Mouse (Mus musculus): ENCODE results near the gene Phf14.

DNA sequence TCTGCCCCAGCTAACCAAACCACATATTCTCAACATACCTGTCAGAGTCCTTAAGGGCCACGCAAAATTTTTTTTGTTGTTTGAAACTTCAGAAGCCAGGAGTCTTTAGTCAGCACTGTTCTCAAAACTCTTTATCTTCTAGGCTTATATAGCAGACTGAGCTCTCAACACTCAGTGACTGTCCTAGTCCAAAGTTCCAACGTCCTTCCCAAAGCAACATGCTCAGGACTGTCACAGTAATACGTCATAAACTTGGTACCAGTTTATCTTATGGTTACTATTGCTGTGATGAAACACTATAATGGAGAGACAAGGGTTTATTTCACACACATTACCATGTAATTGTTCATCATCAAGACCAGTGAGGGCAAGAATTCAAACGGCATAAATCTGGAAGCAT lies 113.9 kb downstream of the Phf14 start:
- no peak for TF ChIP-seq CTCF (IDR thresholded peaks at IDR 0.05; ENCODE audit: low read depth)
- no peak for TF ChIP-seq EP300 (IDR thresholded peaks at IDR 0.05; ENCODE audit: low read depth)

Data from heart, postnatal 0 days (tissue).